Mouse (Mus musculus) cerebellum, adult 2 months (tissue): ENCODE measurements around the gene Phkg2.

ENCODE experiments used
- CTCF ChIP-seq: fragments of 200-500 bp; IDR thresholded peaks from 2 replicates; pipeline ENCODE4 v1.5.1; 2011; ENCODE audit warnings: low read depth, mild to moderate bottlenecking, control low read depth, low read length, moderate library complexity, borderline replicate concordance; ENCODE audit not compliant: insufficient read depth
- POLR2A ChIP-seq: fragments of 200-500 bp; IDR thresholded peaks from 2 replicates; pipeline ENCODE4 v1.6.1; 2011; ENCODE audit warnings: low read length, control low read depth, borderline replicate concordance; ENCODE audit not compliant: insufficient read depth

GRCm38 (mm10) chr7:127614091-127614490 lies 41.0 kb downstream of the Phkg2 start:
- TF ChIP-seq CTCF (no peak), POLR2A (no peak)
